Mouse (Mus musculus): ENCODE results near the gene Pappa.

The Pappa gene

GRCm38 (mm10) chr4:65328486-65329308, 204.7 kb downstream of the Pappa start:
- no peak for DNase-seq (ENCODE audit: low read depth, low spot score)

- no peak for DNase-seq (ENCODE audit: low read depth, low spot score)
Observed at GRCm38 (mm10) chr4:65333718-65334117, 209.7 kb downstream of the Pappa start.

GRCm38 (mm10) chr4:65341766-65342165, 217.8 kb downstream of the Pappa start:
- DNase-seq (ENCODE audit: low read depth, low spot score), result no peak

- no peak for DNase-seq (ENCODE audit: low read depth, low spot score)
Observed at GRCm38 (mm10) chr4:65350521-65350920, 226.5 kb downstream of the Pappa start.

GRCm38 (mm10) chr4:65354580-65354979, 230.6 kb downstream of the Pappa start:
- DNase-seq (ENCODE audit: low read depth, low spot score), result no peak

- no peak for DNase-seq (ENCODE audit: low read depth, low spot score)
Observed at GRCm38 (mm10) chr4:65367135-65367534, 243.2 kb downstream of the Pappa start.

GRCm38 (mm10) chr4:65372731-65373130, 248.8 kb downstream of the Pappa start:
- no peak for DNase-seq (ENCODE audit: low read depth, low spot score)

GRCm38 (mm10) chr4:65373841-65374240, 249.9 kb downstream of the Pappa start:
- no peak for DNase-seq (ENCODE audit: low read depth, low spot score)

GRCm38 (mm10) chr4:65376571-65376970, 252.6 kb downstream of the Pappa start:
- DNase-seq (ENCODE audit: low read depth, low spot score), result no peak

- DNase-seq (ENCODE audit: low read depth, low spot score), result no peak
Observed at GRCm38 (mm10) chr4:65379461-65379860, 255.5 kb downstream of the Pappa start.

- DNase-seq (ENCODE audit: low read depth, low spot score), result no peak
Observed at GRCm38 (mm10) chr4:65383070-65383469, 259.1 kb downstream of the Pappa start.

- DNase-seq (ENCODE audit: low read depth, low spot score), result no peak
Observed at GRCm38 (mm10) chr4:65391001-65391400, 267.0 kb downstream of the Pappa start.

- DNase-seq (ENCODE audit: low read depth, low spot score), result no peak
Observed at GRCm38 (mm10) chr4:65396806-65397205, 272.8 kb downstream of the Pappa start.

- no peak for DNase-seq (ENCODE audit: low read depth, low spot score)
Observed at GRCm38 (mm10) chr4:65399457-65399856, 275.5 kb downstream of the Pappa start.

- no peak for DNase-seq (ENCODE audit: low read depth, low spot score)
Observed at GRCm38 (mm10) chr4:65402286-65402685, 278.3 kb downstream of the Pappa start.

GRCm38 (mm10) chr4:65402836-65403634, 279.1 kb downstream of the Pappa start:
- no peak for DNase-seq (ENCODE audit: low read depth, low spot score)

Measured in WW6 (cell line).